Mouse (Mus musculus): Measurements from ENCODE around the gene Zfp668. TPM values are rescaled to one million over a fixed set of nuclear protein-coding genes. Genes with fewer than 3 reads are reported as not detected.

Zfp668 gene
- polyA plus RNA-seq, 1 experiment from 2014 or later, result 9.4 TPM

DNA sequence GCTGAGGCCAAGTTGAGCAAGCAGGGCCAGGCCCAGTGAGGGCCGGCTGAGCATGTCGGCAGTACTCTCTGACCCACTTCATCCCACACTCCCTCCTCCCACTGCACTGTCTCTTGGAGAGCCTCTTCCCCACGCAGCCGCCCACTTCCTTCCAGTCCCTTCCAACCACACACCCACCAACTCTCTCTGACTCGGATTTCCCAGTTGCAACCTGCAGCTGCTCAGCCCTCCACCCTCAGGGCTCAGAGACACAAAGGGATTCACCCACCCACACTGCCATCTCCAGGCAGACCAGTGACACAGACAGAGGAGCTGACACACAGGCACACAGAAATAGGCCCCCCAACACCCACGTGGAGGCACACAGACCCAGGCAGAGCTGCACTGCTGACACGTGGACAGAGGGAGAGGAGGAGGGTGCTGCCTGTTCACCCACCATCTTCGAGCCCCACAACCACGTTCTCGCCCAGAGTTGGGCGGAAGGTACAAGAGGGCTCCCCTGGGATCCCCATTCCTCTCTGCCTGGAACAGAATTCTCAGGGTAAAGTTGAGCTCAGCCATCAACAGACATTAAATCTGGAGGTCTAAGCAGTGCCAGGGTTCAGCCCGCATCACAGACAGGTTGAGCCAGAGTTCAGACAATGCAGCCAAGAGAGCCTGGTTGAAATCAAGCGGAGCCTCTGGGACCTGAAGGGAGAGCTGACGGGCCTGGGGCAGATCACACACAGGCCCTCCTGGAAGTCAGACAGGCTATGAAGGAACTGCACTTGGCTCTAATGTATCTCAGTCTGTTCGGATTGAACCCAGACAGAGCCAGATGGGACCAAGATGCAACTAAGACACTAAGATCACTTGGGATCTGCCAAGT lies 60.4 kb downstream of the Zfp668 start:
- WGBS, result 54% methylated on average over 14 of the region's 15 CpGs
- H3K9ac ChIP-seq (replicated peaks; ENCODE audit: low read depth), result no peak overlapping the region
- no peaks in the 10 kb centered on the region for H3K9me3 ChIP-seq (ENCODE audit: low read length)
- no peaks in the 10 kb centered on the region for H3K27me3 ChIP-seq (replicated peaks; ENCODE audit: insufficient read depth, low read length)
- H3K4me1 ChIP-seq (ENCODE audit: insufficient read depth, low read depth, low read length), result no peaks in the 10 kb centered on the region
- no peak for TF ChIP-seq EP300 (IDR thresholded peaks at IDR 0.05)
- peak; percentile 77 for TF ChIP-seq CTCF (IDR thresholded peaks at IDR 0.05)
- no peaks in the 10 kb centered on the region for H3K36me3 ChIP-seq (ENCODE audit: insufficient read depth, low read length)
- H3K4me3 ChIP-seq (ENCODE audit: low read depth, low read length), result no peak overlapping the region
- no peak overlapping the region for H3K4me2 ChIP-seq (replicated peaks; ENCODE audit: low read depth, low read length)
- DNase-seq (ENCODE audit: low spot score) (peak; percentile 68), ATAC-seq (peak; percentile 86)
- no peak overlapping the region for H3K27ac ChIP-seq (ENCODE audit: low read length)

DNA sequence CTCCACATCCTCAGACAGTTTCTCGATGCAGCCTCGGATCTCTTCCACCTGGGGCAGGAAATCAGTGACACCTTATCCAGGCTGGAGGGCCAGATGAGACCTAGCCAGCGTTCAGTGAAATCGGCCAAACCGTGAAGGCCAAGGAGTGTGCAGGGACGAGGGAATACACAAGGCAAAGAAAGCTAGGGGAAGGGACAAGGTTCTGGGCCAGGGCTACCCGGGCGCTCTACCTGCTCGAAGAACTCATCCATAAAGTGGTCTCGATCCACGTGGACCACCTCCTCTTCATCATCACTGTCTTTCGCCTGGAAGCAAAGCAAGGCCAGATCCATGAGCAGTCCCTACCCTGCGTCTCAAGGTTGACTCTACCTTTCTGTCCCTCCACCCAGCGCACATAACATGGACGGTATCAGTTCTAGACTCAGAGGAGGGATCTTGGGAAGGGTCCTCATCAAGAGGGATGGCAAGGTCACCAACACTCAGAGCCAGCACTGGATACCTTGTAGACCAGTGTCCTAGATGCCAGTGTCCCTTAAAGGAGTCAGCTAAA lies 61.4 kb downstream of the Zfp668 start:
- Histone ChIP-seq H3K4me1 (ENCODE audit: insufficient read depth, low read depth, low read length) (no peaks in the 10 kb centered on the region), H3K9ac (replicated peaks; ENCODE audit: low read depth) (no peak overlapping the region)

DNA sequence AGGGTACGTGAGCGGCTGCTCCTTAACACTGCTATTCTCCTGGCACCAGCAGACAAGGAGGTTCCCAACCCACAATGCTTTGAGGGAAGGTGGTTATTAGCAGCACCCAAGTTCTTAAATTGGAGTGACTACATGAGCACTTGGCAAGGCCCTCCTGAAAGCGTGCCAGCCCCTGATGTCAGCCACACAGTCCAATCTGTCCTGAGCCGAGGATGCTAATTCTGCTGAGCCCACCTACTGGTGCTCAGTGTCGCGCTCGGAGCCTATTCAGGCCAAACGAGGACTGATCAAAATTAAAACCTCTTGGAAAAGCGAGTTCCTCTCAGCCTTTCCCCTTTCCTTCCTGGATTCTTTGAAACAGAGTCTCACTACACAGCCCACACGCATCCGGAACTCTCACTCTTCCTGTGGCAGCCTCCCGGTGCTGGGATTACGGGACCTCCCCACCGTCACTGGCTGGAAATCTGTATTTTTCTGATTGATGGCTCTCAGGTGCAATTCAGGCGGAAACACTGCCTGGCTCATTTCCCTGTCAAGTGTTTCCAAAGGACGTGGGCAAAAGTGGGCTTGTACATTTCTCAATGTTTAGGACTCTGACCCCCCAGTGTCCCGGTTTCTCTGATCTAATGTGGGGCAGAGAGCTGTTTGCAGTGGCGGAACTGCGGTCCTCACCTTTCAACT lies 62.2 kb downstream of the Zfp668 start:
- Histone ChIP-seq H3K4me2 (replicated peaks; ENCODE audit: low read depth, low read length) (peak overlapping the region; percentile 11; the same call in 1 of the 2 replicates), H3K4me1 (ENCODE audit: insufficient read depth, low read depth, low read length) (no peaks in the 10 kb centered on the region), H3K4me3 (ENCODE audit: low read depth, low read length) (no peak overlapping the region), H3K27me3 (replicated peaks; ENCODE audit: insufficient read depth, low read length) (no peaks in the 10 kb centered on the region), H3K9ac (replicated peaks; ENCODE audit: low read depth) (no peak overlapping the region), H3K9me3 (ENCODE audit: low read length) (no peaks in the 10 kb centered on the region), H3K27ac (ENCODE audit: low read length) (peak overlapping the region; percentile 32), H3K36me3 (ENCODE audit: insufficient read depth, low read length) (no peaks in the 10 kb centered on the region)
- peak; percentile 55 for ATAC-seq
- peak; percentile 48 for DNase-seq (ENCODE audit: low spot score)
- 44% methylated on average over 19 of the region's 19 CpGs for WGBS
- TF ChIP-seq EP300 (IDR thresholded peaks at IDR 0.05) (no peak), CTCF (IDR thresholded peaks at IDR 0.05) (no peak)

More for the DNA sequence above, 61.4 kb downstream of the Zfp668 start:
- Histone ChIP-seq H3K27ac (ENCODE audit: low read length) (0 out of 2 replicates have a peak overlapping the region, but pooled peaks have one; percentile 21), H3K4me3 (ENCODE audit: low read depth, low read length) (no peak overlapping the region), H3K4me2 (replicated peaks; ENCODE audit: low read depth, low read length) (no peak overlapping the region), H3K36me3 (ENCODE audit: insufficient read depth, low read length) (no peaks in the 10 kb centered on the region), H3K27me3 (replicated peaks; ENCODE audit: insufficient read depth, low read length) (no peaks in the 10 kb centered on the region), H3K9me3 (ENCODE audit: low read length) (no peaks in the 10 kb centered on the region)
- 81% methylated on average over 15 of the region's 15 CpGs for WGBS
- DNase-seq (ENCODE audit: low spot score) (no peak), ATAC-seq (no peak)
- TF ChIP-seq CTCF (IDR thresholded peaks at IDR 0.05) (no peak), EP300 (IDR thresholded peaks at IDR 0.05) (no peak)

DNA sequence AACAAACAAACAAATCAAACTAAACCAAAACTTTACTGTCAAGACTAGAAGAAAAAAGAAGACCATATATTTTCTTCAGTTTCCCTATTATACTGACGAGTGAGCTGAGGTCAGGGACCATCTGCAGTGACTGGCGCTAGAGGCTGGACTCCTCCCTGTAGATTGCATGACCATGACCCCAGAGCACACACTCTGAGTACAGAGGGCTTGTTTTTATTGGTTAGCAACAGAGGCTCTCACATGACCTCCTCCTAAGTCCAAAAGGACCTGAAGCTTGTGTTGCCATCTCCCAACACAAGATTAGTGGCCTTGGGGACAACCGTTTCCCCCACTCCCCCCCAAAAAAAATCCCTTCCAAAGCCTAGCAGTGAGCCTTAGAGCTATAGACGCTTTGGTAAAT lies 62.8 kb downstream of the Zfp668 start:
- no peak for DNase-seq (ENCODE audit: low spot score)
- no peak for TF ChIP-seq EP300 (IDR thresholded peaks at IDR 0.05)
- no peak for TF ChIP-seq CTCF (IDR thresholded peaks at IDR 0.05)
- H3K36me3 ChIP-seq (ENCODE audit: insufficient read depth, low read length), result no peaks in the 10 kb centered on the region
- no peaks in the 10 kb centered on the region for H3K4me1 ChIP-seq (ENCODE audit: insufficient read depth, low read depth, low read length)
- WGBS, result 48% methylated on average over 4 of the region's 4 CpGs
- no peak overlapping the region for H3K4me3 ChIP-seq (ENCODE audit: low read depth, low read length)
- H3K9me3 ChIP-seq (ENCODE audit: low read length), result no peaks in the 10 kb centered on the region
- H3K27me3 ChIP-seq (replicated peaks; ENCODE audit: insufficient read depth, low read length), result no peaks in the 10 kb centered on the region
- no peak overlapping the region for H3K9ac ChIP-seq (replicated peaks; ENCODE audit: low read depth)
- H3K27ac ChIP-seq (ENCODE audit: low read length), result peak overlapping the region; percentile 32; the same call in 1 of the 2 replicates
- no peak for ATAC-seq
- peak overlapping the region; percentile 11; the same call in 1 of the 2 replicates for H3K4me2 ChIP-seq (replicated peaks; ENCODE audit: low read depth, low read length)

Other genes with a start within 250 kb of the Zfp668 start
- gene Bcl7c, start 167.9 kb downstream of the Zfp668 start, polyA plus RNA-seq (2015; fragmentation: Nextera tagmentation; extraction: Ambion mirVana), result 34.1 TPM in 2 replicates
- gene Ctf1, start 164.1 kb downstream of the Zfp668 start, polyA plus RNA-seq (2015; fragmentation: Nextera tagmentation; extraction: Ambion mirVana), result 9.9 and 10.4 TPM in 2 replicates
- 0.07 and 0.08 TPM in 2 replicates for gene Ctf2, start 144.7 kb downstream of the Zfp668 start, polyA plus RNA-seq (2015; fragmentation: Nextera tagmentation; extraction: Ambion mirVana)
- gene Fbxl19, start 132.3 kb downstream of the Zfp668 start, polyA plus RNA-seq (2015; fragmentation: Nextera tagmentation; extraction: Ambion mirVana), result 1.6 TPM in 2 replicates
- gene Orai3, start 107.0 kb downstream of the Zfp668 start, polyA plus RNA-seq (2015; fragmentation: Nextera tagmentation; extraction: Ambion mirVana), result 38.5 and 42.8 TPM in 2 replicates
- gene Setd1a, start 100.2 kb downstream of the Zfp668 start, polyA plus RNA-seq (2015; fragmentation: Nextera tagmentation; extraction: Ambion mirVana), result 10.5 and 11.0 TPM in 2 replicates
- not detected in 2 replicates for gene Gm49388, start 91.2 kb downstream of the Zfp668 start, polyA plus RNA-seq (2015; fragmentation: Nextera tagmentation; extraction: Ambion mirVana)
- gene Hsd3b7, start 76.2 kb downstream of the Zfp668 start, polyA plus RNA-seq (2015; fragmentation: Nextera tagmentation; extraction: Ambion mirVana), result 52.8 and 55.8 TPM in 2 replicates
- gene Stx4a, start 52.5 kb downstream of the Zfp668 start, polyA plus RNA-seq (2015; fragmentation: Nextera tagmentation; extraction: Ambion mirVana), result 41.3 and 49.2 TPM in 2 replicates
- 0.74 and 0.94 TPM in 2 replicates for gene Stx1b, start 52.3 kb downstream of the Zfp668 start, polyA plus RNA-seq (2015; fragmentation: Nextera tagmentation; extraction: Ambion mirVana)
- 6.3 and 6.8 TPM in 2 replicates for gene Zfp646, start 607 bp downstream of the Zfp668 start, polyA plus RNA-seq (2015; fragmentation: Nextera tagmentation; extraction: Ambion mirVana)
- gene Prss53, start 14.1 kb upstream of the Zfp668 start, polyA plus RNA-seq (2015; fragmentation: Nextera tagmentation; extraction: Ambion mirVana), result 0.56 and 0.76 TPM in 2 replicates
- gene Gm21974, start 18.6 kb upstream of the Zfp668 start, polyA plus RNA-seq (2015; fragmentation: Nextera tagmentation; extraction: Ambion mirVana), result not detected in 2 replicates
- gene Vkorc1, start 18.8 kb upstream of the Zfp668 start, polyA plus RNA-seq (2015; fragmentation: Nextera tagmentation; extraction: Ambion mirVana), result 134 TPM in 2 replicates
- 74.4 and 81.2 TPM in 2 replicates for gene Bckdk, start 27.3 kb upstream of the Zfp668 start, polyA plus RNA-seq (2015; fragmentation: Nextera tagmentation; extraction: Ambion mirVana)
- 21.1 TPM in 2 replicates for gene Kat8, start 35.7 kb upstream of the Zfp668 start, polyA plus RNA-seq (2015; fragmentation: Nextera tagmentation; extraction: Ambion mirVana)
- 141 and 152 TPM in 2 replicates for gene Prss8, start 53.3 kb upstream of the Zfp668 start, polyA plus RNA-seq (2015; fragmentation: Nextera tagmentation; extraction: Ambion mirVana)
- 9.2 and 10.0 TPM in 2 replicates for gene Prss36, start 69.9 kb upstream of the Zfp668 start, polyA plus RNA-seq (2015; fragmentation: Nextera tagmentation; extraction: Ambion mirVana)
- 139 and 147 TPM in 2 replicates for gene Fus, start 90.6 kb upstream of the Zfp668 start, polyA plus RNA-seq (2015; fragmentation: Nextera tagmentation; extraction: Ambion mirVana)
- gene Pycard, start 117.0 kb upstream of the Zfp668 start, polyA plus RNA-seq (2015; fragmentation: Nextera tagmentation; extraction: Ambion mirVana), result 33.7 and 35.3 TPM in 2 replicates
- 0.14 and 0.19 TPM in 2 replicates for gene Trim72, start 127.1 kb upstream of the Zfp668 start, polyA plus RNA-seq (2015; fragmentation: Nextera tagmentation; extraction: Ambion mirVana)
- gene Itgam, start 185.8 kb upstream of the Zfp668 start, polyA plus RNA-seq (2015; fragmentation: Nextera tagmentation; extraction: Ambion mirVana), result 2.2 and 2.3 TPM in 2 replicates
- gene Gm49368, start 185.9 kb upstream of the Zfp668 start, polyA plus RNA-seq (2015; fragmentation: Nextera tagmentation; extraction: Ambion mirVana), result 0.32 TPM in 1 of 2 replicates, not detected in the other

Measured in lung, postnatal 0 days (tissue).